Mouse (Mus musculus) stomach, embryonic 16.5 days (tissue): ENCODE data around the gene Grb7. TPM values are rescaled to one million over a fixed set of nuclear protein-coding genes. Genes with fewer than 3 reads are reported as not detected.

Experiments
- ATAC-seq: fragments of 200-750 bp; cut with Nextera tagmentation; 2 replicates; pipeline ENCODE4 v1.8.0; 2017; ENCODE audit warnings: moderate number of reproducible peaks, moderate TSS enrichment; ENCODE audit not compliant: insufficient read depth, low FRiP score
- H3K27ac ChIP-seq: fragments of 300-500 bp; sonication (generic); 2 replicates; pipeline ENCODE4 v1.5.1; 2014; ENCODE audit warnings: low read length
- H3K27me3 ChIP-seq: fragments of 300-500 bp; sonication (generic); 2 replicates; pipeline ENCODE4 v1.6.1; 2014; ENCODE audit warnings: low read length, control low read depth, mixed read lengths; ENCODE audit not compliant: control insufficient read depth, insufficient read depth
- H3K36me3 ChIP-seq: fragments of 300-500 bp; sonication (generic); 2 replicates; pipeline ENCODE4 v1.6.1; 2014; ENCODE audit warnings: low read length; ENCODE audit not compliant: control insufficient read depth, insufficient read depth
- H3K4me1 ChIP-seq: fragments of 300-500 bp; sonication (generic); 2 replicates; pipeline ENCODE4 v1.6.1; 2014; ENCODE audit warnings: low read length, control low read depth, mixed read lengths; ENCODE audit not compliant: control insufficient read depth, insufficient read depth
- H3K4me2 ChIP-seq: fragments of 300-500 bp; sonication (generic); 2 replicates; pipeline ENCODE4 v1.6.1; 2014; ENCODE audit warnings: low read depth, low read length, mixed read lengths
- H3K4me3 ChIP-seq: fragments of 300-500 bp; sonication (generic); replicated peaks from 2 replicates; pipeline ENCODE4 v1.5.1; 2014; ENCODE audit warnings: mild to moderate bottlenecking, low read length
- H3K9ac ChIP-seq: fragments of 300-500 bp; sonication (generic); 2 replicates; pipeline ENCODE4 v1.6.1; 2014; ENCODE audit warnings: low read length
- H3K9me3 ChIP-seq: fragments of 300-500 bp; sonication (generic); replicated peaks from 2 replicates; pipeline ENCODE4 v1.6.1; 2016; ENCODE audit warnings: low read length, control low read depth; ENCODE audit not compliant: control insufficient read depth
- WGBS: fragments of 180-500 bp; shearing (Covaris S2); extraction: QIAGEN DNeasy Blood & Tissue Kit; methylation state at CpG from one replicate; pipeline ENCODE4 v1.1.7; 2014; 5-methylcytosine and 5-hydroxymethylcytosine counted together
- polyA plus RNA-seq: library from polyadenylated mRNA; unstranded; fragments of >200 nt; fragmentation: Nextera tagmentation; extraction: Ambion mirVana; gene quantifications from 2 replicates; pipeline ENCODE4 v1.2.1, GENCODE M21; 2015

The Grb7 gene
- polyA plus RNA-seq, 1 experiment from 2014 or later, result 44.3 TPM

DNA sequence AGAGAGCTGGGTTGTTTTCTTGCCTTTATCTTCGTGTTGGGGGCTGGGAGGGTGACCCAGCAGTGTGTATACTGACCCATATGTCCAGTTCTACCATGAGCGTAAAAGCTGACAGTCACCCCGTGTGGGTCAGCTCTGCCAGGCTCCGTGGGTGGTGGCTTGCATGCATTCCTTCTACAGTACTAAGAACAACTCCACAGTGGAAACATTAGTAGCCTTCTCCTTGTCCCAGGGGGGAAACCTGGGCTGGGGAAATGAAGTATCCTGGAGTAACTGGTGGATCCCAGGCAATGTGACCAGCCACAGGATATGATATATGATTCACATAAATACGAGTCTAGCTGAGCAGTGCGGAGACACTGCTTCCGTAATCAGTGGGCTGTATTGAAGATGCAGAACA lies 32.5 kb upstream of the Grb7 start:
- H3K4me2 ChIP-seq, result peak overlapping the region; percentile 55
- H3K36me3 ChIP-seq, result 0 out of 2 replicates have a peak, but pooled peaks cover 3% of the 10 kb centered on the region
- H3K9ac ChIP-seq, result peak overlapping the region; percentile 95
- WGBS, result 16% methylated on average over 7 of the region's 7 CpGs
- peaks cover 66% of the 10 kb centered on the region for H3K4me1 ChIP-seq
- no peaks in the 10 kb centered on the region for H3K9me3 ChIP-seq
- ATAC-seq, result no peak
- peak overlapping the region; percentile 93 for H3K4me3 ChIP-seq
- H3K27me3 ChIP-seq, result no peaks in the 10 kb centered on the region
- peak overlapping the region; percentile 99 for H3K27ac ChIP-seq

DNA sequence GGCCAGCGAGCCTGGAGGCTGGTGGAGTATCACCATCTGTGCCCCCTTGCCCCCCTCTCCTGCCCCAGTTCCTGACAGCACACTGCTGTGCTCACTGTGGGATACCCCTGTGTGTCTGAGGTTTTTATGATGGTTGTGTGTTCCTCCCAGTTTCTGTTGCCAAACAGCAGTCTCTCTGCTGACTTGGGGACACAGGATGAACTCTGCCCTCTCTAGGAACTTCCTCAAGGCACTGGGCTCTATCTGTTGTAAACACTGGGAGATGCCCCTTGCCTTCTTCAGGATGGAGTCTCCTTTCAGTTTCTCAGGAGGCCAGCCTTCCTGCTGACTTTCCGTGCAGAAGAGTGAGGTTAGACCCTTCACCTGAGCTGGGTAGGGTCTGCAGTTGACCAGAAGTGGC lies 32.0 kb upstream of the Grb7 start:
- H3K4me3 ChIP-seq, result peak overlapping the region; percentile 93
- H3K27ac ChIP-seq, result peak overlapping the region; percentile 36
- H3K4me2 ChIP-seq, result peak overlapping the region; percentile 55
- peaks cover 63% of the 10 kb centered on the region for H3K4me1 ChIP-seq
- H3K36me3 ChIP-seq, result 0 out of 2 replicates have a peak, but pooled peaks cover 5% of the 10 kb centered on the region
- WGBS, result 13% methylated on average over 2 of the region's 2 CpGs
- no peak for ATAC-seq
- peak overlapping the region; percentile 95 for H3K9ac ChIP-seq
- H3K27me3 ChIP-seq, result no peaks in the 10 kb centered on the region
- no peaks in the 10 kb centered on the region for H3K9me3 ChIP-seq

DNA sequence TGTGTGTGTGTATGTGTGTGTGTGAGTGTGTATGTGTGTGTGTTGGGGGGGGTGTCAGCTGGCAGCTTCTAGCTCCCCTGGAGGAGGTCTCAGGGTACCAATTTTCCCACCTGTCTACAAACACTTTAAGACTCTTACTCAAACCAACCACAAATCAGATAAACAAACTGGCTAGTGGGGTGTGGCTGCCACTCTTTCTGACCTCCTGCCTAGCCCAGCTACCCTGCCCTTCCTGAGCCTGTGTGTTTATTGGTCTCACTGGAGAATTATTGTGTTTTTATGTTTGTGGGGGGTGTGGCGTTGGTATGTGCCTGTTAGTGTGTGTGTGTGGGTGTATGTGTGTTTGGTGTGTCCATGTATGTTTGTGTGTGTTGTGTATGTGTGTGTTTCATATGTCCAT lies 29.1 kb upstream of the Grb7 start:
- WGBS, result 76% methylated on average over 1 of the region's 1 CpGs
- peak overlapping the region; percentile 24; the same call in 1 of the 2 replicates for H3K4me2 ChIP-seq
- 0 out of 2 replicates have a peak, but pooled peaks cover 5% of the 10 kb centered on the region for H3K36me3 ChIP-seq
- no peak overlapping the region; the same call in 1 of the 2 replicates for H3K9ac ChIP-seq
- H3K4me1 ChIP-seq, result peaks cover 46% of the 10 kb centered on the region
- H3K27me3 ChIP-seq, result no peaks in the 10 kb centered on the region
- no peak overlapping the region for H3K4me3 ChIP-seq
- no peaks in the 10 kb centered on the region for H3K9me3 ChIP-seq
- no peak for ATAC-seq
- peak overlapping the region; percentile 82; the same call in 1 of the 2 replicates for H3K27ac ChIP-seq

DNA sequence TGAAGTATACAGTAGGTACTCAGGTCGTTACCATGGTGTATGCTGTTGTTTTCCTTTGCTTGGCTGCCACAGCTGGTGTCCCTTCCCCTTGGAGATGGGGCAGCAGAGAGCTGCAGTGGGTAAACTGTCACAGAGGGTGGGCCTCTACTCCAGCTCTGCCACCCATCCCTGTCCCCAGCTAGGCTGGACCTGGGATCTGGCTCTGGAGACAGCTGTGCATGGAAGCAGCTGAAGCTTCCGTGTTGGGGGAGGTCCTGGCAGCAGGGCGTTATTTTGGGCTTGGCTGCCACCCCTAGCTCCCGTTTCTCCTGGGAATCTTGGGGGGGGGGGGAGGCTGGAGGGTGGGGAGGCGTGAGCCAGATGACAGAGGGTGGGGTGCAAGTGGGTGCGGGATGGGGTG lies 27.9 kb upstream of the Grb7 start:
- no peak overlapping the region for H3K4me3 ChIP-seq
- ATAC-seq, result no peak
- WGBS, result 45% methylated on average over 6 of the region's 6 CpGs
- peak overlapping the region; percentile 82 for H3K27ac ChIP-seq
- peak overlapping the region; percentile 30 for H3K9ac ChIP-seq
- peaks cover 45% of the 10 kb centered on the region for H3K4me1 ChIP-seq
- no peaks in the 10 kb centered on the region for H3K27me3 ChIP-seq
- H3K9me3 ChIP-seq, result no peaks in the 10 kb centered on the region
- H3K4me2 ChIP-seq, result peak overlapping the region; percentile 24; the same call in 1 of the 2 replicates
- H3K36me3 ChIP-seq, result peaks cover 10% of the 10 kb centered on the region; the same call in 1 of the 2 replicates

DNA sequence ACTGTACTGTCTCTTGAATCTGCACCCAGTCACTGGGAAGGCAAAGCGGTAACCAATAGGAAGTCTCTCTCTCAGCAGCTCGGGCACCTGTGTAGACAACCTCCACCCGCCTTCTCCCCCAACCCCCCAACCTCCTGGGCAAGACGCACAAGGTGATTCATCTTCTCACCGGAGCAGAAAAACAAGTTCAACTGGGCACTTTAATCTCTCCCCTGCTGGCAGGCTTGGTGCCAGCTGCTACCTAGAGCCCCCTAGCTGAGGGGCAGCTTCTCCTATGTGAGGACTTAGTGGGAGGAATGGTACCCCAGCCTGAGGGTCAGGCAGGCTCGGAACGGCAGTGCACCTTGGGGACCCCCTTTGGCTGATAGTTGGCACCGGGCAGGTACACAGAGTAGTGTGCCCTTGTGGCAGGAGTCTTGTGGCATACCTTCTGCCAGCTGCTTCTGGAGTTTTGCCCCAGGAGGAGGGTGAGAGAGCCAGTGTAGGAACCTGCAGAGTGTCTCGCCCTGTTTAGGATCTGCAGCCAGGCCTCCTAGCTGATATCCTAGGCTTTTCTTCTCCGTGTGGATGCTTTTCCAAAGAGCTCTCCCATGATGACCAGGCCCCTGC lies 27.2 kb upstream of the Grb7 start:
- WGBS, result 68% methylated on average over 10 of the region's 10 CpGs
- peak; percentile 41; the same call in 1 of the 2 replicates for ATAC-seq
- Histone ChIP-seq H3K27ac (peak overlapping the region; percentile 90), H3K4me2 (0 out of 2 replicates have a peak overlapping the region, but pooled peaks have one; percentile 24), H3K27me3 (no peaks in the 10 kb centered on the region), H3K9me3 (no peaks in the 10 kb centered on the region), H3K36me3 (peaks cover 10% of the 10 kb centered on the region; the same call in 1 of the 2 replicates), H3K4me1 (peaks cover 41% of the 10 kb centered on the region), H3K4me3 (no peak overlapping the region), H3K9ac (peak overlapping the region; percentile 57)

DNA sequence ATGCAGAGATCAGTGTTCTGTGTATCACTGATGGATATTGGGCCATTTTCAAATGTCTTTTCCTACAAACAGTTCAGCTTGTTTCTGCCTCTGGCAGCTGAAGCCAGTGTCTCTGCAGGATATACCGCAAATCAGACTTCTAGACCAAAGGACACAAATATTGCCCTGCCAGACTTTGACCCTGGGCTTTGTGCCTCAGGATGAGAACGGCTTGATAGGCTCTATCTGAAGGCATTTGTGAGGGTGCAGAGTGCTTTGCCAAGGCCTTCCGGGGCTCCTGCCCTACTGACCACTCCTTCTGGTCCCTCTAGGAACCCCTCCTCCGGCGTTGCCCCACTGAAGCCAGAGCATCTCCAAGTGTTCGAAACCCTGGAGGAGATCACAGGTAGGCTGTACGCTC lies 19.6 kb upstream of the Grb7 start:
- H3K27me3 ChIP-seq, result no peaks in the 10 kb centered on the region
- 91% methylated on average over 7 of the region's 7 CpGs for WGBS
- H3K9me3 ChIP-seq, result no peaks in the 10 kb centered on the region
- peaks cover 13% of the 10 kb centered on the region; the same call in 1 of the 2 replicates for H3K4me1 ChIP-seq
- no peak overlapping the region for H3K4me2 ChIP-seq
- H3K27ac ChIP-seq, result peak overlapping the region; percentile 88; the same call in 1 of the 2 replicates
- no peak overlapping the region for H3K4me3 ChIP-seq
- no peak for ATAC-seq
- H3K9ac ChIP-seq, result no peak overlapping the region
- peaks cover 17% of the 10 kb centered on the region; the same call in 1 of the 2 replicates for H3K36me3 ChIP-seq

DNA sequence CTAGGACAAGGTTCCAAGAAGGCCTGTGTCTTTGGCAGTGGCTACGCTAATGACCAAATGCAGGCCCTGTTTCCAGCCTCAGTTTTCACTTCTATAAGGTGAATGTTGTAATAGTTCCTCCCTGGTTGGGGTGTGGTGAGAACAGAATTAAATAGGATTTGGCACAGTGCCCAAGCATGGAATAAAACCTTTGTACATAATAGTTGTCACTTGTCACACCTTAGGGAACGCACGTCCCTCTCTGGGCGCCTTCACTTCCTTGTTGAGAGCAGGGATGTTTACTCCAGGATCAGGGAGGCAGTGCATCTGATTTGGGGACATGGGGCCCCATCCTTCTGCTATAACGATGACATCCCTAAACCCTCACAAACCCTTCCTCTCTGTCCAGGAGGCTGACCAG lies 17.8 kb upstream of the Grb7 start:
- H3K27ac ChIP-seq, result peak overlapping the region; percentile 88
- WGBS, result 58% methylated on average over 5 of the region's 5 CpGs
- H3K9ac ChIP-seq, result no peak overlapping the region; the same call in 1 of the 2 replicates
- H3K27me3 ChIP-seq, result no peaks in the 10 kb centered on the region
- peaks cover 13% of the 10 kb centered on the region; the same call in 1 of the 2 replicates for H3K36me3 ChIP-seq
- no peak overlapping the region for H3K4me3 ChIP-seq
- 0 out of 2 replicates have a peak overlapping the region, but pooled peaks have one; percentile 5 for H3K4me2 ChIP-seq
- peaks cover 13% of the 10 kb centered on the region; the same call in 1 of the 2 replicates for H3K4me1 ChIP-seq
- no peaks in the 10 kb centered on the region for H3K9me3 ChIP-seq
- peak; percentile 77; the same call in 1 of the 2 replicates for ATAC-seq

DNA sequence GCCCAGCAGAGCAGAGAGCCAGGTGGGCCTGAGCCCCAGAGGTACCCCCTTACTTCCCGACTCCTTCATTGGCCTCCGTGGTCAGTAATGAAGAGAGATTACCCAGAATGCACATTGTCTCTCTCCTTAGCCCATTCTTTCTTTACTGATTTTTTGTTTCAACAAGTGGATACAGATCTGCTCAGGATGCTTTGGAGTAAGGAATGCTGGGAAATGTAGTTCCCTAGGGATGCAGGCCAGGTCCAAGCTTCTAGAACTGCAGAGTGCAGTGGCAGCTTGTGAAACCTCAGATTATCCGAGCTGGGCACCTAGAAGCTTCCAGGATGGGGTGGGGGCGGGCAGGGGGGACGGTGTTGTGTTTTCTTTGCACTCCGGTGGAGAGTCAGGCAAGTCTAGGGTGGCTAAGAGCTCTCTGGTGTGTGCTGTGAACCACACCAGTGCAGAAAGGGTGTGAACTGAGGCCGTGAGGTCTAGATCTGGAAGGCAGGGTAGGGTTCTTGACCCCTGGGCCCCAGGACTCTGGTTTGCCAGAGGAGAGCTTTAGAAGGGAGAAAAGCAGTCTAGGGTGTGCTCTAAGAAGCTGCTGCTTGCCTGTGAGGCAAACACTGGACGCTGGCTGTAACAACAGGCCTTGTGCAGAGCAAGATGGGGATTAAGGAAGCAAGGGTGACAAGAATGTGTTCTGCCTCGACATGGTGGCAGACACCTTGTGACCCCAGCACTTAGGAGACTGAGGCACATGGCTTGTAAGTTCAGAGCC lies 14.3 kb upstream of the Grb7 start:
- Histone ChIP-seq H3K4me3 (no peak overlapping the region), H3K4me1 (peaks cover 10% of the 10 kb centered on the region; the same call in 1 of the 2 replicates), H3K4me2 (no peak overlapping the region), H3K9me3 (no peaks in the 10 kb centered on the region), H3K27me3 (no peaks in the 10 kb centered on the region), H3K36me3 (peaks cover 19% of the 10 kb centered on the region; the same call in 1 of the 2 replicates), H3K9ac (no peak overlapping the region), H3K27ac (no peak overlapping the region)
- ATAC-seq, result no peak
- 78% methylated on average over 9 of the region's 9 CpGs for WGBS

DNA sequence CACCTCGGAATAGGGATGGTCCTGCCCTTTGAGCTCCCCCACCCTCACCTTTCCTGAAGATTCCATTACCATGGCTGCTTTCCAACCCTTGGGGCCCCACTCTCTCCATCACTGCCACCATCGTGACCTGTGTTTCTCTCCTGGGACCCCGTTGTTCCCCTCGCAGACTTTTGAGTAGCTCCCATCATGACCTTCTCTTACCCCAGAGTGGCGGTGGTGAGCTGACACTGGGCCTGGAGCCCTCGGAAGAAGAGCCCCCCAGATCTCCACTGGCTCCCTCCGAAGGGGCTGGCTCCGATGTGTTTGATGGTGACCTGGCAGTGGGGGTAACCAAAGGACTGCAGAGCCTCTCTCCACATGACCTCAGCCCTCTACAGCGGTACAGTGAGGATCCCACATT lies 10.5 kb upstream of the Grb7 start:
- H3K4me1 ChIP-seq, result no peaks in the 10 kb centered on the region; the same call in 1 of the 2 replicates
- no peak for ATAC-seq
- no peaks in the 10 kb centered on the region for H3K27me3 ChIP-seq
- H3K4me3 ChIP-seq, result no peak overlapping the region
- no peaks in the 10 kb centered on the region for H3K9me3 ChIP-seq
- H3K27ac ChIP-seq, result no peak overlapping the region
- peaks cover 9% of the 10 kb centered on the region; the same call in 1 of the 2 replicates for H3K36me3 ChIP-seq
- no peak overlapping the region for H3K4me2 ChIP-seq
- 92% methylated on average over 9 of the region's 9 CpGs for whole genome bisulfite sequencing
- no peak overlapping the region for H3K9ac ChIP-seq
